Mouse (Mus musculus): ENCODE measurements around the gene Zdhhc16.

Zdhhc16 gene

DNA sequence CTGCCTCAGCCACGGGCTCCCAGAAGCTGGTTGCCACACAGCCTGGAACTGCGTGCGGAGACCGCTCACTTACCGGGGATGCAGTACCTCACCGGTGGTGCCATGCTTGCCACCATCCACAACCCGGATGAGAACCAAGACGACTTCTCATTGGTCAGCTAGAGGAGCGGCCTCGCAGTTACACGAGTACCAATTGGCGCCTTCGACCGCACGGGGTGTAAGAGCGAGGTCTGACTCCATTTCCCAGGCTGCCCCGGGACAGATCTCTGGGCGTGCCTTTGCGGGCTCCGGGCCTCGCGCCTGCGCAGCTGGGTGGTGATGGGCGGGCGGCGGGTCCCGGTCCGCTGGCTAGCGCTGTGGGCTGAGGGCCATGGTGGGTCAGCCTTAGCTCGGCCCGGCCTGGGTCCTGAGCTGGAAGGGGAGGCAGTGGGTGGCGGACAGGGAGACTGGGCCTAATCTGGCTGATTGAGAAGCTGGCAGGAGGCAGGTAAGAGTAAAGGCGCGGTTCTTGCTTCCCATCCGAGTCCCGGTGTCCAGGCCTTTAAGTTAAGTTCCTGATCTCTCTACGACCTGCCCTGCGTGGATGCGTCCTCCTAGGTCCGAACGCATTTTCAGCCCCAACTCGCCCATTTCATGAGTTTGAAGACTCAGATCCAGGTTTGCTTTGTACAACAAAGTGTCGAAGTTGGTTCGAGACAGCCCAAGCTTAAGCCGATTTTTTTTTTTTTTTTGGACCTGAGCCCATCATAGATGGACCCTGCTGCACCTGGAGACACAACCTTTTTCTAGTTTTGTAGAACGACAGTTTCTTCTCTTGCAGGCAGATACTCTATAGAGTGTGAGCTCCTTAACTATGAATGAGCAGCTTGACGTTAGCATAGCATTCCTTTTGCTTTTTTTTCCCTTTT, at the start of gene Zdhhc16, which contains the start of gene Exosc1:
Gene Zdhhc16 (plus strand): TSS at position 302 of the 908 bp plus-strand sequence.
Gene Exosc1 (minus strand): TSS at position 245 of the 908 bp plus-strand sequence.
- DNase-seq (ENCODE audit: low spot score in 2 of 2) = peak; percentile 98 to 99

DNA sequence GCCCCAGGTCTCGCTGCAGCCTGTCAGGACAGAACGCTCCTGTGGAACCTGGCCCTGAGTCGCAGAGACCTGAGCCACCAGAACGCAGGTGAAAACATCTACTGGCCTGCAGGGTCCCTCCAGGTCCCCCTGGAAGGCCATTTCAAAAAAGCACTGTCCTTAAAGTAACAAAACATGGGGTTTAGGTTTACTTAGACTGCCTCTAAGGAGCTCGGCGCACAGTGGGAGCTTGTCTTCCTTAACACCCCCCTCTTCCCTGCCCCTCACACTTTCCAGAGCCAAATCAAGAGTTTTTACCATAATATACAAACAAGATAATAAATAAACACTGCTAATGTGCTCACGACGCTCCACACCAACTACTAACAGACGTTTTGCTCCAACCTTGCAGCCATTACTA, 49.4 kb upstream of the Zdhhc16 start:
- DNase-seq (ENCODE audit: low spot score in 2 of 2) = no peak

DNA sequence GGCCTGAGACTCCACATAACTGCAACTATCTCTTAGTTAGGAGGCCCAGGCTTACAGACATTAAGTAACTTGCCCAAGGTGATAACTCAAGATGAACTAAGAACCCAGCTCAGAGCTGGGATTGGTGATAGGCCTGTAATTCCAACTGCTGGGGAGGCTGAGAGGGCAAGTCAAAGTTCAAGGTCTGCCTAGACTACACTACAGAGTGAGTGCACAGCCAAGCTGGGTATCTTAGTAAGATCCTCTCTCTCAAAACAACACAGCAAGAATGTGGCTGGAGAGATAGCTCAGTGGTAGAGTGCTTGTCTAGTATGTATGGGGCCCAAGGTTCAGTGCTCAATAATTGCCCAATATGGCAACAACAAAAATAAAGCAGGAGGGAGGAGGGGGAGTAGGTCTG, 45.1 kb upstream of the Zdhhc16 start:
- DNase-seq (ENCODE audit: low spot score in 2 of 2) = no peak

DNA sequence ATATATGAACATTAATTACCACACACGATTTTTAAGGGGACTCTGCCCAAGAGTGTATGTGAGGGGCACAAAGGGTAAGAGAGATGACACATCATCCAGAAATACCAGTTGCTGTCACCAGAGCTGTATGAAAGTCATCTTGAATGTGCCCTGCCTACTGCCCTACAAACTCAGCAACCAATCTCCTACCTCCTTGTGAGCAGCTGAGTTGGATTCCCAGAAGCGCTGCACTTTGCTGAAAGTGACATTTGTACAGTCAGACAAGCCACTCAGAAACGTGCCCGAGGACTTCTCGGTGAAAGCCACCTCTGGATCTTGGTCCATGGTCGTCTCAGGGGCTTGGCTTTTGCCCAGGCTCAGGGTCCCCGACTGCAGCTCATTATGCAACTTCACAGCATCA, 38.3 kb upstream of the Zdhhc16 start:
- no peak for DNase-seq (ENCODE audit: low spot score in 2 of 2)

- DNase-seq (ENCODE audit: low spot score in 2 of 2) = peak; percentile 81
These were observed 37.6 kb upstream of the Zdhhc16 start, which contains the start of gene Rrp12 for GRCm38 (mm10) chr19:41895460-41896318. Gene Rrp12 (minus strand): TSS chr19:41896173.

- DNase-seq (ENCODE audit: low spot score in 2 of 2) = no peak
These were observed 37.0 kb upstream of the Zdhhc16 start for GRCm38 (mm10) chr19:41896319-41896711.

GRCm38 (mm10) chr19:41898860-41899259, 34.4 kb upstream of the Zdhhc16 start:
- DNase-seq (ENCODE audit: low spot score in 2 of 2) = no peak

DNA sequence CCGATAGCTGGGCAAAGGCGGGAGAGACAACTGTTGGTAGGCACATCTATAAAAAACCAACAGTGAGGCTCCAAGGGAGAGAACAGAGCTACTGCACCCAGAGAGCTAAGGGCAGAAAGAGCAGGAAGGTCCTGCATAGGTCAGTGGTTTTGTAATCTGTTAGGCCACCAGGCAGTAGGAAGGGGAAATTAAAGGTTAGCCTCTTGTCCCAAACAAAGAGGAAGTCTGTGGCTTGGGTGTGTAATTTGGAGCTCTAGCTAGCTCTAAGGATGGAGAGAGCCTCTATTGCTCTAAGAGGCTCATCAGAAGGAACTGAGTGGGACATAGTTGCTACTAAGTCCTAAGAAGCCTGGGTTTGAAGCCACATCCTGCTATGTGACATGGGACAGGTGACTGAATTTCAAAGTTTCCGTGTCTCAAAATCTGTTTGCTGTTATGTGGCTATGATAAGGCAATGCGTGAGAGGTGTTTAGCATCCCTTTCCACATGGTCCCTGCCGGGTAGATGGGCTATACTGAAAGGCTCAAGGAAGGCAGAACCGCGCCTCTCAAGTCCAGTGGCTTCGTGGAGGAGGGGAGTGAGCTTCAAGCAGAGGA, 32.7 kb upstream of the Zdhhc16 start:
- no peak for DNase-seq (ENCODE audit: low spot score in 2 of 2)

- DNase-seq (ENCODE audit: low spot score in 2 of 2) = no peak
These were observed 31.6 kb upstream of the Zdhhc16 start for GRCm38 (mm10) chr19:41901696-41902095.

GRCm38 (mm10) chr19:41902848-41903593, 30.3 kb upstream of the Zdhhc16 start:
- no peak for DNase-seq (ENCODE audit: low spot score in 2 of 2)

GRCm38 (mm10) chr19:41905246-41905645, 28.0 kb upstream of the Zdhhc16 start:
- no peak for DNase-seq (ENCODE audit: low spot score in 2 of 2)

- DNase-seq (ENCODE audit: low spot score in 2 of 2) = no peak
These were observed 26.8 kb upstream of the Zdhhc16 start for GRCm38 (mm10) chr19:41906311-41907078.

DNA sequence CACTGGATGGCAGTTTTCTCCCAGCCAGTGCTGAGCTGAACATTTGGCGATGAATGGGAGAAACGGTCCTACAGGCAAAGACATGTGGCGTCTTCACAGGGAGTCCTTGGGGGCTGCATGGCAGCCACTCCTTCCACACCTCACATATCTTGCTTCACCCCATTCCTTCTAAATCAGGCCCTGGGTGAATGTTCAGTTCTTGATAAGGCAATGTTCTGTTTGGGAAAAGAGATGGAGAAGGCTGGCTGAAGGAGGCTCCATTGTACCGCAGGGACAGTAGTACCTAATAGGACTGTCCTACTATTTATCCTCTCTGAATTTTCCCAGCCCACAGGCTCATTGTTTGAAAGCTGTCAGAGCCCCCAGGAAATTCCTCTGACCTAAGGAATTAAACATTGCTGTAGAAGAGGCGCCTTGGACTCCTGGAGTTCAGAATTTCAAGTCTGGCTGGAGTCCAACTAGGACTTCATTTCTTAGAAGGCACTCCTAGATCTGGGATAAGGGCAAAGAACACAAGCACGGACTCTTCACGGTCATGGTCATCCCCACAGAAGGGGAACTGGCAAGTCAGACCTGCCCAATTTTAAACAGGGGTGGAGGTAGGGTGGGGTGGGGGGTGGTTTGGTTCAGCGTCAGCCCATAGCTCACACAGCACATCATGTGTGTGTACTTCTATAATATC, 26.1 kb upstream of the Zdhhc16 start:
- no peak for DNase-seq (ENCODE audit: low spot score in 2 of 2)

- DNase-seq (ENCODE audit: low spot score in 2 of 2) = no peak
These were observed 24.5 kb upstream of the Zdhhc16 start for GRCm38 (mm10) chr19:41908736-41909135.

- no peak for DNase-seq (ENCODE audit: low spot score in 2 of 2)
These were observed 22.9 kb upstream of the Zdhhc16 start for GRCm38 (mm10) chr19:41910396-41910795.

DNA sequence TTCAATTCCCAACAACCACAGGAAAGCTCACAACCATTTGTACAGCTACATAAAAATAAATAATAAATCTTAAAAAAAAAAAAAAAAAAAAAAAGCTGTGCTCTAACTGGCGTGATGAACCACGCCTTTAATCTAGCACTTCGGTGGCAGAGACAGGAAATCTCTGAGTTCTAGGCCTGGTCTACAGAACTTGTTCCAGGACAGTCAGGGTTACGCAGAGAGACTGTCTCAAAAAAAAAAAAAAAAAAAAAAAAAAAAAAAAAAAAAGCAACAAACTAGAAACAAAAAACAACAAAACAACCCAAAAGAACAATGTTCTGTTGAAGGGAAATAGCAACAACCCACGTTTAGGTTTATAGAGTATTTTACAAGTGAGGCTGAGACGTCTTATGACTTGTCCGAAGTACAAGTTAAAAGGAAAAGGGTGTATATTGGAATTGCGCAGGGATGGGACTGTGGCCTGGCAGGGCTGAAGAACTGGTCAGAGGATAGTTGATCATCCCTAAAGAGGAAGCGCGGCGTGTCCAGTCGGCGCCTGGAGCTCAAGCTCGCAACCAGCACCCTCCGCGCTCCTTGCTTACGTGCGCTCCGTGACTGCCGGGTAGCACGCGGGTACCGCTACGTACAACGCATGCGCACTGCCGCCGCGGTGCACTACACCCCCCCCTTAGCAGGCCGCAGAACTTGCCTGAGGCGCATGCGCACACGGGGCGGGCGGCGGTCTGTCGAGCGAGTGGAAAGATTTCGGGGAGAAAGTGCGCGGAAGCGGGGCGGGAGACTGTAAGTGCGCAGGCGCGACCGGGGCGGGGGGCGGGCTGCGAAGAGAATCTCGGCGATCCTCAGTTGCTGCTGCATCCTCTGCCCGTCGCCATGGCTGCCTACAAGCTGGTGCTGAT, 21.9 kb upstream of the Zdhhc16 start, which contains the start of gene Pgam1:
Gene Pgam1 (plus strand): TSS at position 746 of the 896 bp plus-strand sequence.
- peak; percentile 93 to 95 for DNase-seq (ENCODE audit: low spot score in 2 of 2)

- DNase-seq (ENCODE audit: low spot score in 2 of 2) = peak in 1 of 2 experiments; percentile 48
These were observed 20.9 kb upstream of the Zdhhc16 start for GRCm38 (mm10) chr19:41912121-41913080.

Measured in frontal cortex, postnatal 10 days (tissue).